Mouse (Mus musculus) myocyte (in vitro differentiated cells): Measurements from ENCODE around the gene Ppt2.

ENCODE experiments used
- CEBPB ChIP-seq: IDR thresholded peaks from 2 replicates; pipeline ENCODE4 v1.6.1; 2011; ENCODE audit warnings: mild to moderate bottlenecking, moderate library complexity; ENCODE audit not compliant: poor library complexity, insufficient read depth, severe bottlenecking
- E2F4 ChIP-seq: IDR thresholded peaks from one replicate; pipeline ENCODE4 v1.6.1; 2011; ENCODE audit warnings: mild to moderate bottlenecking, control low read depth, moderate library complexity; ENCODE audit not compliant: insufficient read depth
- MYOG ChIP-seq, 3 experiments: IDR thresholded peaks; one replicate each; pipeline ENCODE4 v1.6.1; 2011; ENCODE audit warnings: control low read depth in 2 of 3, low read depth in 2 of 3, mild to moderate bottlenecking in 2 of 3; ENCODE audit not compliant: insufficient read length in 2 of 3, control insufficient read depth in 1 of 3, insufficient read depth in 1 of 3
- POLR2A ChIP-seq: IDR thresholded peaks from one replicate; pipeline ENCODE4 v1.6.1; 2011; ENCODE audit warnings: low read depth, mild to moderate bottlenecking, control low read depth, moderate library complexity; ENCODE audit not compliant: insufficient read length
- POLR2AphosphoS2 ChIP-seq: IDR thresholded peaks from one replicate; pipeline ENCODE4 v1.6.1; 2011; ENCODE audit warnings: low read depth, control low read depth; ENCODE audit not compliant: insufficient read length
- SRF ChIP-seq: IDR thresholded peaks from one replicate; pipeline ENCODE4 v1.6.1; 2011; ENCODE audit warnings: low read depth; ENCODE audit not compliant: control insufficient read depth, insufficient read length
- TCF12 ChIP-seq: IDR thresholded peaks from one replicate; pipeline ENCODE4 v1.6.1; 2011; ENCODE audit warnings: mild to moderate bottlenecking, control low read depth; ENCODE audit not compliant: poor library complexity, insufficient read depth, severe bottlenecking
- USF1 ChIP-seq: IDR thresholded peaks from one replicate; pipeline ENCODE4 v1.6.1; 2011; ENCODE audit warnings: low read depth, mild to moderate bottlenecking, control low read depth, moderate library complexity

- TF ChIP-seq POLR2AphosphoS2, result no peak
- TF ChIP-seq POLR2A, result no peak
- TF ChIP-seq SRF, result no peak
- TF ChIP-seq USF1, result no peak
- no peak for TF ChIP-seq TCF12
- TF ChIP-seq E2F4, result no peak
- no peak for TF ChIP-seq MYOG (IDR thresholded peaks at IDR 0.05; ENCODE audit: control insufficient read depth in 1 of 3, insufficient read depth in 1 of 3, insufficient read length in 2 of 3, low read depth in 2 of 3)
- no peak for TF ChIP-seq CEBPB
Observed at GRCm38 (mm10) chr17:34567311-34567710, 61.0 kb downstream of the Ppt2 start.
